Mouse (Mus musculus): ENCODE measurements around the gene Vasp.

The Vasp gene

DNA sequence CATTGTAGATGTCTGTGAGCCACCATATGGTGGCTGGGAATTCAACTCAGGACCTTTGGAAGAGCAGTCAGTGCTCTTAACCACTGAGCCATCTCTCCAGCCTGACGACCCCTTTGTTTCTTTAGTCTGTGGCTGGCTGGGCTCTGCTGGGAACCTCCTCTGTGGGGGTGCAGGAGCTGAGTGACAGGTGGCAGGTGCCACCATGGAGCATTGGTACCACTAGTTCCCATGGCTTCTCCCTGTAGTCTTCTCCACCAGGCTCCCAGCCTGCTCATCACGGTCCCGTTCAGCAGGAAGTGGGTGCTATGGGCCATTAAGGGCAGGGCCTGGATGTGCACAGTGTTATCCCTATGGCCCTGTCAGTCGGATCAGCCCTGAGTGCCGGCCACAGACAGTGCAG is 37.0 kb downstream of the Vasp start:
- DNase-seq, result no peak

DNA sequence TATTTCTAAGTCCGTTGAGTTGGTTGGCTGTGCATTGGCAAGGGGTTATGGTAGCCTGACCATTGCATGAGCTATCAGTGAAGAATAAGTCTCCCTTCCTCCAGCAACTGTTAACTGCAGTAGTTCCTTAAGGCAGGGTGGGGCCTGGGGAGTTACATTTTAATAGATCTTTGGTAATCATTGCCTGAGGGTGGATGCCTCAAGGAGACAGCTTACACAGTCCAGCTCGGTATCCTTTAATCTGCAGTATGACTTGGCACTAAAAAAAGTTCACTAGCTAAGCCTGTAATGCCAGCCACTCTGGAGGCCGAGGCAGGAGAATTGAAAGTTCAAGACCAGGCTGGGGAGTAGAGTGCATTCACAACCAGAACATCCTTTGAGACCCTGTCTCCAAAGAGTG is 39.8 kb downstream of the Vasp start:
- DNase-seq, result no peak

DNA sequence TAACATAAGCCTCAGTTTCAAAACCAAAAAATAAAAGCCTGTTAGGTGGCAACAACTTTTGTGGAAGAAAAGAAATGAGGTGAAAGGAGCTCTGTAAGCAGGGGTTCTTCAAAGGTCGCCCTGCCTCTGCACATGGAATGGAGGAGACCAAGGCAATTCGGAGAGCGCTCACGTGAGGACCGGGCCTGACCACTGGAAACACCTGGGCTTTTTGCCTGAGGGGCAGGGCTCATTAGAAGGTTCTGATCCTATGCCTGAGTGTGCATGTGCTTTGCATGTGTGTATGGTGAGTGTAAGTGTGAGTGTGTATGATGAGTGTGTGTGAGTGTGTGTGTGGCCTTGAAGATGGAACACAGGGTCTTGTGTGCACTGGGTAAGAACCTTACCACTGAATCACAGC is 40.7 kb downstream of the Vasp start:
- no peak for DNase-seq

DNA sequence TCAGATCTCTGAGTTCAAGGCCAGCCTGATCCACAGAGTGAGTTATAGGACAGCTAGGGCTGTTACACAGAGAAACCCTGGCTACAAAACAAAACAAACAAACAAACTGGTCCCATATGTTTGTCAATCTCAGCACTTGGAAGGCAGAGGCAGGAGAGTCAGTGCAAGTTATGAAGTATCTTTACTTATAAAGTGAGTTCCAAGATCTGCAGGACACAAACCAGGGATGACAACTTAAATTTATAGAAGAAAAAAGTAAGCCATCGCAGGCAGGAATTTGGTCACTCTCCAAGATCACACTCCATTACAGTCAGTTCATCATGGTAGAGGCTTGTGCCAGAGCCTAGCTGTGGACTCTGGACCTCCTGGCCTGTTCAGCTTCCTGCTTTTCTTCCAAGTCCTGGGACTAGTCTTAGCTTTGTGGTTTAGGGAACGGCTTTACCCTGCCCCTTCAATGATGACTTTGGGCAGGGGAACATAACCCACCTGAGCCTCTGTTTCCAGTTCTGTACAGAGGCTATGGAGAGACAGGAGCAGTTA is 41.5 kb downstream of the Vasp start:
- no peak for DNase-seq

DNA sequence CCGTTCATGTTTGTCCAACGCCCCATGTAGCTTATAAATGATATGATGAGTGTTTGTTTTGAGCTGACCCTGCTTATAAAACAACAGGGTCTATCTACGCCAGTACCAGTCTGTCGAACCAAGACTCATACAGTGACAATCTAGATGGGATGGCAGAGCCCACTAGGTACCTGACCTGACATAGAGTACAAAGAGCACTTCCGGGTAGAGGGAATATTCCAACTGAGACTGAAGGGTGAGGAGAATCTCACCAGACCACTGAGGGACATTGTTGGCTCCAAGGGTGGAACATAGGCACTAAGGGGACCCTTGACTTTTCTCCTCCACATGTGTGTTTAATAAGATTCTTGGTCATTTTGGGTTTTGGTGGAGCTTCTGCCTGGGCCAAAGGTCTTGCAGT is 42.2 kb downstream of the Vasp start:
- DNase-seq, result no peak

DNA sequence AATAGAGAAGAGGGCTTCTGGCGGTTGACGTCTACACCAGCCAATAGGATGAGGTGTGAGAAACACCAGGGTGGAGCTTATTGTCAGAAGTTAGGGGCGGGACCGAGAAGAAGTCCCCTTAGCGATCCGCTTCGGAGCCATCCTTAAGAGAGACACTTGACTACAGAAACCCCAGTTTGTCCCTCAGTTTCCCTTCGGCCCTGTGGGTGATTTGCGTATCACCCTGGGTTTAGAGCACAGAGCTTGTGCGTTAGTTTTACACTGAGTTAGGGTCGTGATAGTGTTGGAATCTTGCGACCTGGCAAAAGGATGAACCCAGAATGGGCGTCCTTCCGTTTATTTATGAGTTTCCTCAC is 42.8 kb downstream of the Vasp start:
- no peak for DNase-seq

DNA sequence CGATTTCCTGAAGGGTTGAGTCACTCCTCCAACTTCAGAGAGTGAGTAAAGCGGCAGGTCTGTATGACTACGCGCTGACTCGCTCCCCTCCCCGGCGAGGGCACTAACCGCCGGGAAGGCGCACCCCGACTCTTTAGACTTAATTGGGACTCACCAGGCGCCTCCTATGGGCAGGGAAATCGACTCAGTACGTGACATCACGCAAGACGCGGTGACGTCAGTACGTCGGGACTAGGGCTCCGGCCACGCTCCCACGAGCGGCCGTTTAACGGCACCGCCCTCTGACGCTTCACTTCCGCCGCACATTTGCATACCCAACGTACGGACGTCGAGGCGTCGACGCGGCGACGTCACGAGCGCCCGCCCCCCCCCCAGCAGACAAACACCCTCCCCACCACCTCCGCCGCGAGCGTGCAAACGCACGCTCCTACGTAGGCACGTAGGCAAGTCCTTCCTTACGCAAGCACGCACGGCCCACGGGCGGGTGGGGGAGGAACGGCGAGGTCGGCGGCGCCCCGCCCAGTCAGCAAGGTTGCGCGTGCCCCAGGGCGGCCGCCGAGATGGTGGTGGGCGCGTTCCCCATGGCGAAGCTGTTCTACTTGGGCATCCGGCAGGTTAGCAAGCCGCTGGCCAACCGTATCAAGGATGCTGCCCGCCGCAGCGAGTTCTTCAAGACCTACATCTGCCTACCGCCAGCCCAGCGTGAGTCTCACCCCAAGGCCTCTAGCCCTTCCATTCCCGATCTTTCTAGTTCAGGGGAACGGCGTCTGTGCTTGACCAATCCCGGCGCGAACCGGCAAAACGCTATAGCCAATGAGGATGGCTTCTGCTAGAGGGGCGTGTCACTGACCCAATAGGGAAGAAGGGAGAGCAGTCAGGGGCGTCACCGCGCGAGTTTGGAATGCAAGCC is 43.5 kb downstream of the Vasp start, which contains the start of gene Opa3:
TSS of gene Opa3 (plus strand) at position 452 of the 910 bp plus-strand sequence.
- peak; percentile 99 to 100 for DNase-seq

DNA sequence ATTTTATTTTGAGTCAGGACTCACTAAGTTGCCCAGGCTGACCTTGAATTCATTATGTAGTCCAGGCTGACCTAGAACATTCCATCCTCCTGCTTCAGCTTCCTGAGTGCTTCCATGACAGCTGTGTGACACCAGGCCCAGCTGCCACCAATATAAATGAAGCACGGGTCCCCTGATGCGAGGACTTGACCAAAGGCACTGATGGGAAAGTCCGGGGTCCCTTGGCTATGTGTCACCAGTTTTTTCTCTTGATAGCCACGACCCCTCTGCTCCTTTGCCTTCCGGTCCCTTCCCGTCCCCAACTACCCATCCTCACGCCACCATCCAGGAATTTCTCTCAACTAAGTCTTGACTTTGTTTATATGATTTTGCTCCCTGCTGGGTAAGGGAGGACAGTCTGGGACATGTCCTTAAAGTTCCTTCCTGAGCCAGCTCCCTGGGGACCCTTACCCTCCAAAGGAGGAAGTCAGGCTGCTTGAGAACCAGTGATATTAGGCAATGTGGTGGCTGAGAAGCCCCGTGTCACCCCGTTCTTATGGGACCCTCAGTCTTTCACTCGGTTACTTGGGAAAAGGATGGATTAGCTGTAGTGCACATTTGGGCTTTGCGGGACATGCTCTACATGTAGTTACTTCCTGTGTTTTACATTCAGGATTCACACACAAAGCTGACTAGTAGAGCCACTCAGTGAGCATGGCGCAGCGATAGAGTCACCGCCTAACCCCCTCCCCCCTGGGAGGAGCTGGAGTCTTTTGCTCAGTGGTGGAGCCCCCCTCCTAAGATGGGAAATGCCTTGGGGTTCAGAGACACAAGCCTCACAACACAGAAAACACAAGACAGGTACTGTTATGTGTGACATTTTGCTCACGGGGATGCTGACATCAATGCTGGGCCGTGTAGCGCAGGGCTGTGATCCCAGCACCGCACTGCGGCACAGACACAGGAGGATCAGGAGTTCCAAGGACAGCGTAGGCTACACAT is 44.5 kb downstream of the Vasp start:
- DNase-seq, result peak; percentile 57 to 59

DNA sequence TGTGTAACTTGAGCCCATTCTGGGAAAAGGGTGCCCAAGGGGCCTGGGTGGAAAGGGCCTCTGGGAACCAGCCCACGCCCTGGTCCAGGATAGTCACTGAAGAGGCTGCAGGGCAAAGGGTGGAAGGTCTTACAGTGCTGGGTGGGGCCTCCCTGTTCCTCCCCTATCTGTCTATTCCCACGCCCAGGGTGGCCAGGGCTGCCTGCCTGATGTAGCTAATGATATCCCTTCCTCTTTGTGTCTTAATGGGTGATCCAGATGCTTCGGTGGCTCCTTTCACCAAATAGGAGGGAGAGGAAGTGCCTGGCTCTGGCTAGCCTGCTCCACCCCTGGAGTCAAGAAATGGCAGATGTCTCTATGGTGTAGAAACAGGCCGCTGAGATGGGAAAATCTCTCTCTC is 46.7 kb downstream of the Vasp start:
- DNase-seq, result no peak

DNA sequence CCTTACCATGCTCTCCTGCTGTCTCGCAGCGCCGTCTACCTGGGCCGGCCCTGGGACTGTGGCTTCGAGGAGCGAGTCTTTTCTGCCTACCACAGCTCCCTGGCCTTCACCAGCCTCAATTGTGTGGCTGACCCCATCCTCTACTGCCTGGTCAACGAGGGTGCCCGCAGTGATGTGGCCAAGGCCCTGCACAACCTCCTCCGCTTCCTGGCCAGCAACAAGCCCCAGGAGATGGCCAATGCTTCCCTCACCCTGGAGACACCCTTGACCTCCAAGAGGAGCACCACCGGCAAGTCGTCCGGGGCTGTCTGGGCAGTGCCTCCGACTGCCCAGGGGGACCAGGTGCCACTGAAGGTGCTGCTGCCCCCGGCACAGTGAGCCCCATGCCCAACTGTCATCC is 48.7 kb downstream of the Vasp start:
- DNase-seq, result no peak

DNA sequence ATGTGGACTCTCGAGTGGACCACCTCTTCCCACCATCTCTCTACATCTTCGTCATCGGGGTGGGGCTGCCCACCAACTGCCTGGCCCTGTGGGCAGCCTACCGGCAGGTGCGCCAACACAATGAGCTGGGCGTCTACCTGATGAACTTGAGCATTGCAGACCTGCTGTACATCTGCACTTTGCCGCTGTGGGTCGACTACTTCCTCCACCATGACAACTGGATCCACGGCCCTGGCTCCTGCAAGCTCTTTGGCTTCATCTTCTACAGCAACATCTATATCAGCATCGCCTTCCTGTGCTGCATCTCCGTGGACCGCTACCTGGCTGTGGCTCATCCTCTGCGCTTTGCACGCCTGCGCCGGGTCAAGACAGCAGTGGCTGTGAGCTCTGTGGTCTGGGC is 49.4 kb downstream of the Vasp start:
- no peak for DNase-seq

DNA sequence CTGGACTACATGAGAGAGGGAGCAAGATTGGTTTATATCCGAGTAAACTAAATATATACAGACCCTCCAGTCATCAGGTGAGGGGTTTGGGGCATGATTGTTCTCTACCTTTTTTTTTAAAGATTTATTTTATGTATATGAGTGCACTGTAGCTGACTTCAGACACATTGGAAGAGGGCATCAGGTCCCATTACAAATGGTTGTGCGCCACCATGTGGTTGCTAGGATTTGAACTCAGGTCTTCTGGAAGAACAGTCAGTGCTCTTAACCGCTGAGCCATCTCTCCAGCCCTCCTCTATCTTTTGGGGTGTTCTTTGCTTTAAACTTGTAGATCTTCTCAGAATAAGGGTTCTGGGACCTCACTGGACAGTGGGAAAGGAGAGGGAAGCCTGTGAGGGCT is 51.6 kb downstream of the Vasp start:
- DNase-seq, result no peak

DNA sequence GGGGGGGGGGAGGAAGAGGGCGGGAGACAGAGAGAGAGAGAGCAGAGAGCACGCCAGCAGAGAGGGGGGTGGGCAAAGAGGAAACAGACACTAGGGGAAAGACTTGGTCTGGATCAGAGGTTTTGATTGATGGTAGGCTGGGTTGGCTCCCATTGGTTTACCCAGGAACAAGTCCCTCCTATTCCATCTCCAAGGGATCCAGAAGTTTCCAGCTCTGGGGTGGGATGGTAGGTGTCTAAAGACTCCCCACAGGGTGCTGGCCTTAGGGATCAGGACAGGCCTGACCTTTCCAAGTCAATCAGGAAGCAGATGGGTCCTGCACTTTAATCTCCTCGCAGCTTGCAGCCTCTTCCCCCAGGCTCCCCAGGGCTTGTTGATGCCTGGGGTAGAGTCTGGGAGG is 53.7 kb downstream of the Vasp start:
- peak in 1 of 2 experiments; percentile 27 for DNase-seq

DNA sequence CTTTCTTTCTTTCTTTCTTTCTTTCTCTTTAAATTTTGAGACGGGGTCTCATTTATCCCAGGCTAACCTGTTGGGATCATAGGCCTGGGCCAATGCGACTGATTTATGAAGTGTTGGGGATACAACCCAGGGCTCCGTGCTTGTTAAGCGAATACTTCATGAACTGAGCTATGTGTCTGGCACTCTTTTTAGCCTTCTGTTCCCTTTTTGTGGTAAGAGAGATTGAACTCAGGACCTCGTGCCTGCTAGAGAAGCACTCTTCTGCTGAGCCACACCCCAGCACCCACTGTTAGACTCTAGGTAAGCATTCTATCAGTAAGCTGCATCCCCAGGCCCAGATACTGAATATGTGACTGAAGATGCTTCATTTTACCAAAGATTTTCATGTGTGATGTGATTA is 54.1 kb downstream of the Vasp start:
- no peak for DNase-seq

DNA sequence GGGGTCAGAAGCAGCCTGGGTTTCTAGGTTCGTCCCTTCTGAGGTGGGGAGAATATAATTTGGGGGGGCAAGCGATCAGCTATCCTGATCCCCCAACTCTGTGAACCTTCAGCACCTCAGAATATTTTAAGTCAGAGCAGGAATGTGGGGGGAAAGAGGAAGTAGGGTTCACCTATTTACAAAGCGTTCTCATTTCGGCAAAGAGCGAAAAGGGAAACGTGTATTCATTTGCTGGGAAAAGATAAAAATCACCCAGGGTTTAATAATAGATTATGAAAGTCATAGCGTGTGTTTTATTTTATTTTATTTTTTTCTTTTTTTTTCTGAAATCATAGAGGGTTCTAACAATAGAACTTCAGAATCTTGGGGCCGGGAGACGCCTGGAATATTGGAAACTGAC is 56.7 kb downstream of the Vasp start:
- DNase-seq, result no peak

DNA sequence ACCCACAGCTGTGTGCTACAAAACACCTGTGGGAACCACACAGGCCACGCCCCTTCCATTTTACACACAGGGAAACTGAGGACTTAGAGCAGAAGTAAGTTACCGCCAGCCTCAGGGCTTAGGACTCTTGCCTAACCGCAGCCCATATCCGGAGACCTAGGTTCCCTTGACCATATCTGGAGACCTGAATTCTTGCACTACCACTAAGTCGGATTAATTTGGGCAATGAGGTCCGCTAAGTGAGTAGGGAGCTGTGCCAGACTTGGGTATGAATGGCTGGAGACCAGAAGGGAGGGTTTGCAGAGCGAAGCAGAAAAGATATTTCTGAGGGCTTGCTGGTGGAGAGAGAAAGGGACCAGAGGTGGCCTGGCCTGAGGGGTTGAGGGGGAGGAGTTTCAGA is 57.2 kb downstream of the Vasp start:
- no peak for DNase-seq

DNA sequence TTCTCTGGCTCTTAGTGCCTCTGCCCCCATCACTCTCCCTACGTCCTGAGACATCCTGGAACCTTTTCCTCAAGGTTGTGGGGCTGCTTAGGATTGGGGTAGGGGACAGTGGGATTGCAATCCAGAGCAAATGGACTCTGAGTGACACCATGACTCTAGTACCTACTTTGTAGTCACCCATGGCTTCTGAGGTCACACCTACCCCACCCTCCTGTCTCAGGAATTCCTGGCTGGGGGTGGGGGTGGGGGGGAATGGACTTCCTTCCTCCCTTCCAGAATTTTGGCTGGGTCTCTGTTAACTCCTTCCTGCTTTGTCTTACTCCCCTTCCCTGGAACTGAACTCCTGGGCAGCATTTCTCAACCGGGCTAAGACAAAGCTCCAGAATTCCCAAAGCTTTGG is 58.2 kb downstream of the Vasp start:
- DNase-seq, result no peak

DNA sequence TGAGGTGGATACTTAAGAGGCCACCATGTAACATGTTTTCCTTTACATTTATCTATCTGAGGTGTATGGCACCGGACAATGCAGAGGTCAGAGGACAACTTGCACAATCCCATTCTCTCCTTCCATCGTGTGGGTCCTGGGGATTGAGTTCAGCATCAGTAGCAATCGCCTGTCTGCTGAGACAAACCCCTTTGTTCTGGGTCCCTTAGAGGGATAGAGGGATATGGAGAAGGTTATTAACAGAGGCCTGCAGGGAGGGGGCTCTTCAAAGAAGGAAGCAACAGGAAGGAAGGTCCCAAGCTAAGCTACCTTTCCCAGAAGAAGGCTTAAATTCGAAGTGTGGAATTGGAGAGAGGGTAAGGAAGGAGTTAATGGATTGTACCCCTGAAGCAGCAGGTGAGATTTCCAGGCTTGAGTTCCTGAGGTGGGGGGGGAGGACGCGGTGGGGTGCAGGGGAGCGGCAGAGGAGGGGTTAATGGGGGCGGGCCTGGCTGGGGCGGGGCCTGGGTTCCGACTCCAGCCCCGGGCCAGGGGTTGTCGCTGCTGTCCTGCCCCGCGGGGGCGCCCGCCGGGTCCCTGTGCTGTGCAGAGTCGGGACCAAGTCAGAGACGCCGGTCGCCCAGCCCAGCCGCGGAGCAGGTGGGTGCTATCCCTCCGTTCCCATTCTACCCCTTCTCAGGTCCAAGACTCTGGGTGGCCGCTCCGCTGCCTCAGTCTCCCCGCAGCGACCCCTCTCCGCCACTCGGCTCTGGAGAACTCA is 59.4 kb downstream of the Vasp start, which contains the start of gene Gpr4:
TSS of gene Gpr4 (plus strand) at position 543 of the 760 bp plus-strand sequence.
- peak; percentile 64 to 77 for DNase-seq

DNA sequence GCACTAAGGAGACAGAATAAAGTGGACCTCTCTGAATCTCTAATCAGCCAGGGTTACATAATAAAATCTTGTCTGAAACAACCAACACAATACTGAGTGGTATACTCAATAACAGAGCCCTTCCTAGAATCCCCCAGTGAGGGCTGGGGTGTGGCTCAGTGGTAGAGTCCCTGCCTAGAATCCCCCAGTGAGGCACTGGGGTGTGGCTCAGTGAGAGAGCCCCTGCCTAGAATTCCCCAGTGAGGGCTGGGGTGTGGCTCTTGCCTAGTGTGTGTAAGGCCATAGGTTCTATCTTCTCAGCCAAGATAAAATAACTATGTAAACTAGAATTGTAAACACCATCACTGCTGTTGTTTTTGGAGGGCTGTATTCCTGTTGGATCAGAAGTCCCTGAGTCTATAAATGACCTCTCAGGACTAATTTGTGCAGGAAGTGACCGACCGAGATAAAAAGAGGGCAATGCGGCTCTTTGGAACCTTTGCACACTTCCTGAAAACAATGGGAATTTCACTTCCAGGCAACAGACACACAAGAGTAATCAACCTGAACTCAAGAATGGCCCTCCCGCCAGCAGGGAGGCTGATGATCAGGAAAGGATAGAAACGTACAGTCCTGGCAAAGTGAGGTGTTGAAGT is 60.5 kb downstream of the Vasp start:
- no peak for DNase-seq

DNA sequence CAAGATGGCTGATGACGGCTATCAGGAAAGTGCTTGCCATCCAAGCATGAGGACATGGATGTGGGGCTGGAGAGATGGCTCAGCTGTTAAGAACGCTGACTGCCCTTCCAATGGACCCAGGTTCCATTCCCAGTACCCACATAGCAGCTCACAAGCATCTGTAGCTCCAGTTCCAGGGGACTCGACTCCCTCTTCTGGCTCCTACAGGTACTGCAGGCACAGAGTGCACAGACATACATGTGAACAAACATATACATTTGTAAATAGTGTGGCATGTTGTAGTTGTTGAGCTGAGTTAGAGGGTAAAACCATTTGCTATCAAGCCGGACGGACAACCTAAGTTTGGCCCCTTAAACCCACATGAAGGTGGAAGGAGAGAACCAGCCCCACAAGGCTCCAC is 61.6 kb downstream of the Vasp start:
- DNase-seq, result no peak

DNA sequence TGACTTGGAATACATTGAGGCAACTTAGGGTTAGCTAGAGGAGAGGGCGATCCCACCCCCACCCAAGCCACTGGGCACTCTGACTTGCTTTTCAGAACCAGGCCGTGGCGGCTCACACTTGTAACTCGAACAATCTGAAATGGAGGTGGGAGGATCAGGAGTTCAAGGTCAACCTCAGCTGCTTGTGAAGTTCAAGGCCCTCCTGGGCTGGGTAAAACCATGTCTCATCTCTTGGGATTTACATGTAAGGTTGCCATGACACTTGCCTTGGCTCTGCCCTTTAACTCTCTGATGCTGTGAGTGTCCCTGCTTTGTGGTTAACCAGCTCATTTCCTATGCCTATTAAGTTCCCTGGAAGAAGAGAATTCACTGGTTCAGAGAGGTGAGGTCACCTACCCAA is 62.1 kb downstream of the Vasp start:
- DNase-seq, result no peak

DNA sequence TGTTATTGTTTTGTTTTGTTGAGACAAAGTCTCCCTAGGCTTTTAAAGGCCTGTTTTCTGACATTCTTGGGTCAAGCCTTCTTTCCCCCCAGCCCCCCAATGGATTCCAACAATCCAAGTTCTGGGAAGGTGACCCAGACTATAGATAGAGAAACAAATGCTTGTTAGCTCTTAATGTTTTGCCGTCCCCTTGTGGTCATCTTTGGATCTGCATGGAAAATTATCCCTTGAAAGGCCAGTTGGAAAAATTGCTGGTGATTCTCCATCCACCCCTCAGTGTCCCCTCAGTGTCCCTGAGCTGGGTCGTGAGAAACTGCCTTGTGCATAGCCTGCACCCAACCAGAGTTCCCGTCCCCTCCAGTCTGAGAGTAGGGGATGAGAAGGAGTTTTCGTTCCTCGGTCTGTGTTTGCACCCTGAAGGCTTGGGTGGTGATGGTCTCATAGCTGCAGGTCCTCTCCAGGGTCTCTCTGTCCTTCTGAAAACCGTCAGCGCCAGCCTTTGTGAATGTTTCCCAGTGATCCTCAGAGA is 62.6 kb downstream of the Vasp start:
- DNase-seq, result peak in 1 of 2 experiments; percentile 65

Measured in lung, postnatal 4 days (tissue).